Mouse (Mus musculus): ENCODE results near the gene Apobec2. TPM values are rescaled to one million over a fixed set of nuclear protein-coding genes. Genes with fewer than 3 reads are reported as not detected.

Apobec2 gene
- total and polyA plus RNA-seq, 2 experiments from 2014 or later, result 0.11 to 0.32 TPM

GRCm38 (mm10) chr17:48379050-48379449, 53.7 kb downstream of the Apobec2 start:
- no peak for TF ChIP-seq CTCF (IDR thresholded peaks at IDR 0.05)
- DNase-seq (ENCODE audit: low spot score), result no peak

GRCm38 (mm10) chr17:48376102-48376501, 56.6 kb downstream of the Apobec2 start:
- Histone ChIP-seq H3K4me2 (ENCODE audit: low read depth, low read length, poor library complexity, severe bottlenecking) (no peak overlapping the region), H3K27me3 (ENCODE audit: insufficient read depth, low read length) (no peaks in the 10 kb centered on the region), H3K9me3 (ENCODE audit: low read length) (no peaks in the 10 kb centered on the region), H3K27ac (ENCODE audit: low read depth, low read length) (no peak overlapping the region), H3K4me1 (ENCODE audit: insufficient read depth, low read length) (no peaks in the 10 kb centered on the region), H3K36me3 (ENCODE audit: insufficient read depth, low read length) (no peaks in the 10 kb centered on the region), H3K4me3 (ENCODE audit: low read depth, low read length) (no peak overlapping the region), H3K9ac (replicated peaks; ENCODE audit: low read length, poor library complexity, severe bottlenecking) (no peak overlapping the region)
- DNase-seq (ENCODE audit: low spot score), result no peak
- 88% methylated on average over 1 of the region's 1 CpGs for WGBS
- TF ChIP-seq CTCF (IDR thresholded peaks at IDR 0.05), result no peak
- no peak for ATAC-seq (ENCODE audit: low FRiP score)

More at GRCm38 (mm10) chr17:48379050-48379449, 53.7 kb downstream of the Apobec2 start:
- no peak overlapping the region for H3K4me2 ChIP-seq (ENCODE audit: low read depth, low read length, poor library complexity, severe bottlenecking)
- H3K9me3 ChIP-seq (ENCODE audit: low read length), result no peaks in the 10 kb centered on the region
- H3K4me3 ChIP-seq (ENCODE audit: low read depth, low read length), result no peak overlapping the region
- no peak for ATAC-seq (ENCODE audit: low FRiP score)
- no peaks in the 10 kb centered on the region for H3K36me3 ChIP-seq (ENCODE audit: insufficient read depth, low read length)
- H3K27me3 ChIP-seq (ENCODE audit: insufficient read depth, low read length), result no peaks in the 10 kb centered on the region
- H3K27ac ChIP-seq (ENCODE audit: low read depth, low read length), result no peak overlapping the region
- H3K4me1 ChIP-seq (ENCODE audit: insufficient read depth, low read length), result no peaks in the 10 kb centered on the region
- no peak overlapping the region for H3K9ac ChIP-seq (replicated peaks; ENCODE audit: low read length, poor library complexity, severe bottlenecking)

- no peak overlapping the region for H3K4me3 ChIP-seq (ENCODE audit: low read depth, low read length)
- no peak overlapping the region for H3K9ac ChIP-seq (replicated peaks; ENCODE audit: low read length, poor library complexity, severe bottlenecking)
- no peak for ATAC-seq (ENCODE audit: low FRiP score)
- H3K9me3 ChIP-seq (ENCODE audit: low read length), result no peaks in the 10 kb centered on the region
- 87% methylated on average over 8 of the region's 8 CpGs for WGBS
- no peaks in the 10 kb centered on the region for H3K4me1 ChIP-seq (ENCODE audit: insufficient read depth, low read length)
- H3K27ac ChIP-seq (ENCODE audit: low read depth, low read length), result no peak overlapping the region
- H3K27me3 ChIP-seq (ENCODE audit: insufficient read depth, low read length), result no peaks in the 10 kb centered on the region
- no peak for DNase-seq (ENCODE audit: low spot score)
- H3K36me3 ChIP-seq (ENCODE audit: insufficient read depth, low read length), result no peaks in the 10 kb centered on the region
- H3K4me2 ChIP-seq (ENCODE audit: low read depth, low read length, poor library complexity, severe bottlenecking), result no peak overlapping the region
- TF ChIP-seq CTCF (IDR thresholded peaks at IDR 0.05), result no peak
These were observed 59.7 kb downstream of the Apobec2 start for GRCm38 (mm10) chr17:48372987-48373386.

GRCm38 (mm10) chr17:48371621-48372020, 61.1 kb downstream of the Apobec2 start:
- Histone ChIP-seq H3K9me3 (ENCODE audit: low read length) (no peaks in the 10 kb centered on the region), H3K9ac (replicated peaks; ENCODE audit: low read length, poor library complexity, severe bottlenecking) (no peak overlapping the region), H3K4me1 (ENCODE audit: insufficient read depth, low read length) (no peaks in the 10 kb centered on the region), H3K27me3 (ENCODE audit: insufficient read depth, low read length) (no peaks in the 10 kb centered on the region), H3K27ac (ENCODE audit: low read depth, low read length) (no peak overlapping the region), H3K4me3 (ENCODE audit: low read depth, low read length) (no peak overlapping the region), H3K36me3 (ENCODE audit: insufficient read depth, low read length) (no peaks in the 10 kb centered on the region), H3K4me2 (ENCODE audit: low read depth, low read length, poor library complexity, severe bottlenecking) (no peak overlapping the region)
- no peak for DNase-seq (ENCODE audit: low spot score)
- TF ChIP-seq CTCF (IDR thresholded peaks at IDR 0.05), result no peak
- no peak for ATAC-seq (ENCODE audit: low FRiP score)

Other genes starting within 250 kb of the Apobec2 start
- gene Trem1, start 200.2 kb downstream of the Apobec2 start, total RNA-seq (2014; rRNA removed), result not detected in 2 replicates
- not detected in 2 replicates for gene Trem1, start 200.2 kb downstream of the Apobec2 start, polyA plus RNA-seq (2015; fragmentation: Nextera tagmentation; extraction: Ambion mirVana)
- not detected in 2 replicates for gene Trem3, start 185.2 kb downstream of the Apobec2 start, total RNA-seq (2014; rRNA removed)
- gene Trem3, start 185.2 kb downstream of the Apobec2 start, polyA plus RNA-seq (2015; fragmentation: Nextera tagmentation; extraction: Ambion mirVana), result not detected in 2 replicates
- 0.27 TPM in 1 of 2 replicates, not detected in the other for gene Treml4, start 168.6 kb downstream of the Apobec2 start, total RNA-seq (2014; rRNA removed)
- 0.16 and 0.22 TPM in 2 replicates for gene Treml4, start 168.6 kb downstream of the Apobec2 start, polyA plus RNA-seq (2015; fragmentation: Nextera tagmentation; extraction: Ambion mirVana)
- gene Treml2, start 133.4 kb downstream of the Apobec2 start, total RNA-seq (2014; rRNA removed), result 0.42 and 0.49 TPM in 2 replicates
- 0.06 and 0.07 TPM in 2 replicates for gene Treml2, start 133.4 kb downstream of the Apobec2 start, polyA plus RNA-seq (2015; fragmentation: Nextera tagmentation; extraction: Ambion mirVana)
- 0.16 TPM in 1 of 2 replicates, not detected in the other for gene B430306N03Rik, start 116.8 kb downstream of the Apobec2 start, total RNA-seq (2014; rRNA removed)
- 0.06 and 0.10 TPM in 2 replicates for gene B430306N03Rik, start 116.8 kb downstream of the Apobec2 start, polyA plus RNA-seq (2015; fragmentation: Nextera tagmentation; extraction: Ambion mirVana)
- gene Trem2, start 86.5 kb downstream of the Apobec2 start, total RNA-seq (2014; rRNA removed), result 10.9 and 23.6 TPM in 2 replicates
- gene Trem2, start 86.5 kb downstream of the Apobec2 start, polyA plus RNA-seq (2015; fragmentation: Nextera tagmentation; extraction: Ambion mirVana), result 8.2 and 8.4 TPM in 2 replicates
- 0.66 TPM in 1 of 2 replicates, not detected in the other for gene Treml1, start 73.0 kb downstream of the Apobec2 start, total RNA-seq (2014; rRNA removed)
- 0.21 TPM in 1 of 2 replicates, not detected in the other for gene Treml1, start 73.0 kb downstream of the Apobec2 start, polyA plus RNA-seq (2015; fragmentation: Nextera tagmentation; extraction: Ambion mirVana)
- gene Nfya, start 23.0 kb downstream of the Apobec2 start, total RNA-seq (2014; rRNA removed), result 22.7 and 30.9 TPM in 2 replicates
- 3.8 and 4.1 TPM in 2 replicates for gene Nfya, start 23.0 kb downstream of the Apobec2 start, polyA plus RNA-seq (2015; fragmentation: Nextera tagmentation; extraction: Ambion mirVana)
- gene Oard1, start 22.9 kb downstream of the Apobec2 start, total RNA-seq (2014; rRNA removed), result 12.9 and 15.0 TPM in 2 replicates
- 28.0 and 30.2 TPM in 2 replicates for gene Oard1, start 22.9 kb downstream of the Apobec2 start, polyA plus RNA-seq (2015; fragmentation: Nextera tagmentation; extraction: Ambion mirVana)
- 0.22 and 0.85 TPM in 2 replicates for gene Tspo2, start 18.6 kb upstream of the Apobec2 start, total RNA-seq (2014; rRNA removed)
- gene Tspo2, start 18.6 kb upstream of the Apobec2 start, polyA plus RNA-seq (2015; fragmentation: Nextera tagmentation; extraction: Ambion mirVana), result 0.74 and 1.4 TPM in 2 replicates
- gene Unc5cl, start 22.0 kb upstream of the Apobec2 start, total RNA-seq (2014; rRNA removed), result 0.19 and 0.49 TPM in 2 replicates
- 0.06 and 0.32 TPM in 2 replicates for gene Unc5cl, start 22.0 kb upstream of the Apobec2 start, polyA plus RNA-seq (2015; fragmentation: Nextera tagmentation; extraction: Ambion mirVana)